Mouse (Mus musculus) MEL (cell line): Measurements from ENCODE around the gene Stk4. TPM values are rescaled to one million over a fixed set of nuclear protein-coding genes. Genes with fewer than 3 reads are reported as not detected.

Source experiments
- DNase-seq: peaks from one replicate; pipeline ENCODE4 v3.0.0; 2011; ENCODE audit warnings: low read depth, low spot score
- H3K27ac ChIP-seq: 2 replicates; pipeline ENCODE4 v1.5.1; 2012; ENCODE audit warnings: low read depth, mild to moderate bottlenecking, control low read depth, low read length, moderate library complexity; ENCODE audit not compliant: control insufficient read depth
- H3K27me3 ChIP-seq, 2 experiments: fragments of 150-350 bp in 1 of 2; sonication (generic) in 1 of 2; 2 replicates each; pipeline ENCODE4 v1.6.1; 2012; ENCODE audit warnings: low read length in 2 of 2, mild to moderate bottlenecking in 2 of 2, improper control_type of control experiment in 1 of 2, moderate library complexity in 1 of 2; ENCODE audit not compliant: insufficient read depth in 2 of 2, control insufficient read depth in 1 of 2
- H3K36me3 ChIP-seq, 2 experiments: 2 replicates each; pipeline ENCODE4 v1.6.1; 2012 to 2014; ENCODE audit warnings: low read length in 2 of 2, improper control_type of control experiment in 1 of 2, inconsistent platforms in 1 of 2, mild to moderate bottlenecking in 1 of 2; ENCODE audit not compliant: insufficient read depth in 2 of 2, control insufficient read depth in 1 of 2
- H3K4me1 ChIP-seq, 2 experiments: fragments of 150-350 bp in 1 of 2; sonication (generic) in 1 of 2; 2 replicates each; pipeline ENCODE4 v1.6.1; 2012; ENCODE audit warnings: low read length in 2 of 2, improper control_type of control experiment in 1 of 2, mild to moderate bottlenecking in 1 of 2; ENCODE audit not compliant: insufficient read depth in 2 of 2, control insufficient read depth in 1 of 2
- H3K4me3 ChIP-seq, 2 experiments: fragments of 150-350 bp in 1 of 2; sonication (generic) in 1 of 2; 2 replicates each; pipeline ENCODE4 v1.5.1; 2012; ENCODE audit warnings: low read depth in 2 of 2, low read length in 2 of 2, mild to moderate bottlenecking in 2 of 2, moderate library complexity in 2 of 2, control low read depth in 1 of 2, improper control_type of control experiment in 1 of 2; ENCODE audit not compliant: control insufficient read depth in 1 of 2, insufficient read depth in 1 of 2
- H3K79me2 ChIP-seq: 2 replicates; pipeline ENCODE4 v1.6.1; 2012; ENCODE audit warnings: mild to moderate bottlenecking, low read length, moderate library complexity; ENCODE audit not compliant: control insufficient read depth, poor library complexity, insufficient read depth
- H3K9ac ChIP-seq: 2 replicates; pipeline ENCODE4 v1.6.1; 2012; ENCODE audit warnings: low read depth, mild to moderate bottlenecking, control low read depth, low read length, moderate library complexity; ENCODE audit not compliant: control insufficient read depth, poor library complexity, severe bottlenecking
- H3K9me3 ChIP-seq: fragments of 150-350 bp; sonication (generic); replicated peaks from 2 replicates; pipeline ENCODE4 v1.6.1; 2012; ENCODE audit warnings: mild to moderate bottlenecking, low read length, improper control_type of control experiment, moderate library complexity; ENCODE audit not compliant: insufficient read depth
- CHD1 ChIP-seq: IDR thresholded peaks from 2 replicates; pipeline ENCODE4 v1.6.1; 2012; ENCODE audit warnings: low read depth, mild to moderate bottlenecking, inconsistent platforms, low read length, improper control_type of control experiment
- CTCF ChIP-seq, 3 experiments: IDR thresholded peaks in 2 of 3; conservative IDR thresholded peaks in 1 of 3; 2 replicates each; pipeline ENCODE4 v1.5.1; 2011 to 2012; ENCODE audit warnings: low read length in 3 of 3, low read depth in 2 of 3, mild to moderate bottlenecking in 2 of 3, improper control_type of control experiment in 1 of 3, inconsistent platforms in 1 of 3, mixed read lengths in 1 of 3, moderate library complexity in 1 of 3; ENCODE audit not compliant: control insufficient read depth in 1 of 3, insufficient read depth in 1 of 3, poor library complexity in 1 of 3, severe bottlenecking in 1 of 3
- E2F4 ChIP-seq: IDR thresholded peaks from 2 replicates; pipeline ENCODE4 v1.6.1; 2011; ENCODE audit warnings: low read depth, low read length, improper control_type of control experiment, borderline replicate concordance
- ELF1 ChIP-seq: IDR thresholded peaks from 2 replicates; pipeline ENCODE4 v1.6.1; 2014; ENCODE audit warnings: low read depth, mild to moderate bottlenecking, inconsistent platforms, low read length, improper control_type of control experiment, moderate library complexity
- EP300 ChIP-seq, 2 experiments: IDR thresholded peaks; 2 replicates each; pipeline ENCODE4 v1.6.1; 2011; ENCODE audit warnings: improper control_type of control experiment in 2 of 2, low read length in 2 of 2, low read depth in 1 of 2, mild to moderate bottlenecking in 1 of 2
- ETS1 ChIP-seq: IDR thresholded peaks from 2 replicates; pipeline ENCODE4 v1.6.1; 2012; ENCODE audit warnings: low read depth, mild to moderate bottlenecking, inconsistent platforms, low read length, improper control_type of control experiment, moderate library complexity
- GABPA ChIP-seq: IDR thresholded peaks from 2 replicates; pipeline ENCODE4 v1.6.1; 2012; ENCODE audit warnings: low read depth, mild to moderate bottlenecking, inconsistent platforms, low read length, improper control_type of control experiment, moderate library complexity
- GATA1 ChIP-seq: IDR thresholded peaks from 2 replicates; pipeline ENCODE4 v1.6.1; 2011; ENCODE audit warnings: low read depth, low read length, improper control_type of control experiment
- MAX ChIP-seq: IDR thresholded peaks from 2 replicates; pipeline ENCODE4 v1.6.1; 2011; ENCODE audit warnings: low read length, improper control_type of control experiment
- MXI1 ChIP-seq: IDR thresholded peaks from 2 replicates; pipeline ENCODE4 v1.6.1; 2011; ENCODE audit warnings: mild to moderate bottlenecking, low read depth, low read length, improper control_type of control experiment
- MYB ChIP-seq: IDR thresholded peaks from 2 replicates; pipeline ENCODE4 v1.6.1; 2011; ENCODE audit warnings: mild to moderate bottlenecking, low read depth, low read length, improper control_type of control experiment
- NRF1 ChIP-seq: IDR thresholded peaks from 2 replicates; pipeline ENCODE4 v1.6.1; 2014; ENCODE audit warnings: low read depth, mild to moderate bottlenecking, inconsistent platforms, low read length, improper control_type of control experiment, moderate library complexity; ENCODE audit not compliant: poor library complexity, insufficient read depth, severe bottlenecking
- SIN3A ChIP-seq: IDR thresholded peaks from 2 replicates; pipeline ENCODE4 v1.6.1; 2012; ENCODE audit warnings: low read length, improper control_type of control experiment, inconsistent platforms
- TAL1 ChIP-seq: IDR thresholded peaks from 2 replicates; pipeline ENCODE4 v1.6.1; 2012; ENCODE audit warnings: mild to moderate bottlenecking, inconsistent platforms, low read length, moderate library complexity, mixed read lengths
- USF1 ChIP-seq: IDR thresholded peaks from 2 replicates; pipeline ENCODE4 v1.6.1; 2014; ENCODE audit warnings: low read depth, mild to moderate bottlenecking, inconsistent platforms, low read length, improper control_type of control experiment, moderate library complexity
- ZC3H11A ChIP-seq: IDR thresholded peaks from 2 replicates; pipeline ENCODE4 v1.6.1; 2012; ENCODE audit warnings: low read depth, mild to moderate bottlenecking, inconsistent platforms, low read length, improper control_type of control experiment
- ZMIZ1 ChIP-seq: IDR thresholded peaks from 2 replicates; pipeline ENCODE4 v1.6.1; 2012; ENCODE audit warnings: low read depth, mild to moderate bottlenecking, inconsistent platforms, low read length, improper control_type of control experiment, moderate library complexity
- ZNF384 ChIP-seq: IDR thresholded peaks from 2 replicates; pipeline ENCODE4 v1.6.1; 2012; ENCODE audit warnings: low read depth, mild to moderate bottlenecking, inconsistent platforms, low read length, improper control_type of control experiment
- polyA plus RNA-seq, 2 experiments: library from polyadenylated mRNA; stranded (reverse) in 1 of 2; unstranded in 1 of 2; fragments of >175 nt in 1 of 2; fragments of >200 nt in 1 of 2; gene quantifications; 2 replicates each; pipeline versions ENCODE4 v1.2.1 to v1.2.4; 2012; ENCODE audit warnings: low replicate concordance in 2 of 2, low read depth in 1 of 2; ENCODE audit not compliant: insufficient read length in 2 of 2, insufficient read depth in 1 of 2, missing spikeins in 1 of 2
- total RNA-seq: library from RNA; depleted of rRNA; stranded (reverse); fragments of 300-350 nt; gene quantifications from 2 replicates; pipeline ENCODE4 v1.2.3, GENCODE M21; 2012

The Stk4 gene
- total and polyA plus RNA-seq, 3 experiments: 46.8 to 56.1 TPM; not detected in 1

- Histone ChIP-seq H3K27ac (no peak overlapping the region), H3K79me2 (no peaks in the 10 kb centered on the region), H3K4me1 (peaks cover 3 to 8% of the 10 kb centered on the region in 2 experiments; a peak in 3 of 4 replicates), H3K9me3 (no peaks in the 10 kb centered on the region), H3K36me3 (peaks cover 6 to 8% of the 10 kb centered on the region in 2 experiments), H3K9ac (no peak overlapping the region), H3K27me3 (no peaks in the 10 kb centered on the region), H3K4me3 (no peak overlapping the region)
- TF ChIP-seq CTCF (IDR thresholded peaks at IDR 0.05 in 2 of 3, conservative IDR thresholded peaks at IDR 0.05 in 1 of 3; ENCODE audit: control insufficient read depth in 1 of 3, insufficient read depth in 1 of 3, low read depth in 2 of 3, low read length in 3 of 3, poor library complexity in 1 of 3, severe bottlenecking in 1 of 3) (peak in 2 of 3 experiments; percentile 30 to 37; a peak in 4 of 6 replicates), MAX (no peak)
- DNase-seq: peak; percentile 12
Observed at GRCm38 (mm10) chr2:164126533-164126955, 56.4 kb downstream of the Stk4 start.

- peaks cover 3 to 8% of the 10 kb centered on the region in 2 experiments; a peak in 3 of 4 replicates for H3K4me1 ChIP-seq
- H3K36me3 ChIP-seq: peaks cover 6 to 8% of the 10 kb centered on the region in 2 experiments
- H3K27me3 ChIP-seq: no peaks in the 10 kb centered on the region
- peak; percentile 50 for DNase-seq
- no peaks in the 10 kb centered on the region for H3K79me2 ChIP-seq
- H3K27ac ChIP-seq: no peak overlapping the region
- H3K9me3 ChIP-seq: no peaks in the 10 kb centered on the region
- no peak overlapping the region for H3K4me3 ChIP-seq
- TF ChIP-seq SIN3A: 0 out of 2 replicates have a peak, but pooled peaks have one; percentile 25
- TF ChIP-seq ETS1: peak; percentile 39; the same call in 1 of the 2 replicates
- peak; percentile 52 for TF ChIP-seq GATA1
- no peak for TF ChIP-seq TAL1
- peak; percentile 53; a peak in 3 of 4 replicates for TF ChIP-seq EP300 (IDR thresholded peaks at IDR 0.05; ENCODE audit: low read depth in 1 of 2, low read length in 2 of 2)
- no peak for TF ChIP-seq CHD1
- 0 out of 2 replicates have a peak, but pooled peaks have one; percentile 28 for TF ChIP-seq MXI1
- no peak for TF ChIP-seq ZMIZ1
- no peak for TF ChIP-seq MYB
- no peak for TF ChIP-seq ZC3H11A
- no peak overlapping the region for H3K9ac ChIP-seq
Observed at GRCm38 (mm10) chr2:164127297-164127696, 57.2 kb downstream of the Stk4 start.

GRCm38 (mm10) chr2:164128576-164129411 lies 58.7 kb downstream of the Stk4 start:
- TF ChIP-seq NRF1 (no peak), ZMIZ1 (no peak), GABPA (no peak), ELF1 (no peak), ZNF384 (no peak), USF1 (no peak), GATA1 (no peak), E2F4 (no peak), MXI1 (no peak), ETS1 (no peak)
- TF ChIP-seq, all 39 proteins: peak for 0
- no peaks in the 10 kb centered on the region for H3K9me3 ChIP-seq
- peaks cover 3 to 8% of the 10 kb centered on the region in 2 experiments; a peak in 3 of 4 replicates for H3K4me1 ChIP-seq
- H3K4me3 ChIP-seq: no peak overlapping the region
- H3K36me3 ChIP-seq: peaks cover 6 to 8% of the 10 kb centered on the region in 2 experiments
- DNase-seq: no peak
- H3K27me3 ChIP-seq: no peaks in the 10 kb centered on the region
- no peaks in the 10 kb centered on the region for H3K79me2 ChIP-seq
- H3K9ac ChIP-seq: no peak overlapping the region
- H3K27ac ChIP-seq: no peak overlapping the region
